Mouse (Mus musculus) thymus, adult 2 months (tissue): ENCODE data around the gene Celsr3. TPM values are rescaled to one million over a fixed set of nuclear protein-coding genes. Genes with fewer than 3 reads are reported as not detected.
A peak's percentile ranks its signal among the peaks of the same experiment; 100 is the strongest.

Source experiments
- DNase-seq: peaks from one replicate; pipeline ENCODE4 v3.0.0; 2021
- H3K27ac ChIP-seq: fragments of 200-500 bp; 2 replicates; pipeline ENCODE4 v1.5.1; 2012; ENCODE audit warnings: low read length, control low read depth; ENCODE audit not compliant: control insufficient read depth, insufficient read depth
- H3K27me3 ChIP-seq: fragments of 200-500 bp; 2 replicates; pipeline ENCODE4 v1.6.1; 2012; ENCODE audit warnings: mild to moderate bottlenecking, low read length, moderate library complexity, mixed read lengths; ENCODE audit not compliant: control insufficient read depth, insufficient read depth
- H3K36me3 ChIP-seq: fragments of 200-500 bp; 2 replicates; pipeline ENCODE4 v1.6.1; 2012; ENCODE audit warnings: mild to moderate bottlenecking, low read length, moderate library complexity; ENCODE audit not compliant: control insufficient read depth, insufficient read depth
- H3K4me1 ChIP-seq: fragments of 200-500 bp; replicated peaks from 2 replicates; pipeline ENCODE4 v1.6.1; 2012; ENCODE audit warnings: low read length; ENCODE audit not compliant: control insufficient read depth, insufficient read depth
- H3K4me3 ChIP-seq: fragments of 200-500 bp; 2 replicates; pipeline ENCODE4 v1.5.1; 2012; ENCODE audit warnings: mild to moderate bottlenecking, low read length, control low read depth, moderate library complexity; ENCODE audit not compliant: control insufficient read depth, insufficient read depth
- CTCF ChIP-seq: fragments of 200-500 bp; IDR thresholded peaks from 2 replicates; pipeline ENCODE4 v1.5.1; 2012; ENCODE audit warnings: mild to moderate bottlenecking, control low read depth, low read length, moderate library complexity, borderline replicate concordance; ENCODE audit not compliant: control insufficient read depth, poor library complexity, insufficient read depth; ENCODE audit errors: extremely low read depth
- POLR2A ChIP-seq: fragments of 200-500 bp; IDR thresholded peaks from 2 replicates; pipeline ENCODE4 v1.6.1; 2012; ENCODE audit warnings: mild to moderate bottlenecking, low read length, control low read depth, moderate library complexity; ENCODE audit not compliant: control insufficient read depth, poor library complexity, insufficient read depth; ENCODE audit errors: extremely low read depth
- WGBS: fragments of 180-500 bp; shearing (Covaris S2); methylation state at CpG from one replicate; pipeline ENCODE4 v1.1.7; 2018; 5-methylcytosine and 5-hydroxymethylcytosine counted together
- polyA plus RNA-seq: library from polyadenylated mRNA; depleted of rRNA; stranded (reverse); fragments of >200 nt; gene quantifications from 2 replicates; pipeline ENCODE4 v1.2.3, GENCODE M21; 2012

Gene Celsr3
- polyA plus RNA-seq, 1 experiment: 0.26 TPM

DNA sequence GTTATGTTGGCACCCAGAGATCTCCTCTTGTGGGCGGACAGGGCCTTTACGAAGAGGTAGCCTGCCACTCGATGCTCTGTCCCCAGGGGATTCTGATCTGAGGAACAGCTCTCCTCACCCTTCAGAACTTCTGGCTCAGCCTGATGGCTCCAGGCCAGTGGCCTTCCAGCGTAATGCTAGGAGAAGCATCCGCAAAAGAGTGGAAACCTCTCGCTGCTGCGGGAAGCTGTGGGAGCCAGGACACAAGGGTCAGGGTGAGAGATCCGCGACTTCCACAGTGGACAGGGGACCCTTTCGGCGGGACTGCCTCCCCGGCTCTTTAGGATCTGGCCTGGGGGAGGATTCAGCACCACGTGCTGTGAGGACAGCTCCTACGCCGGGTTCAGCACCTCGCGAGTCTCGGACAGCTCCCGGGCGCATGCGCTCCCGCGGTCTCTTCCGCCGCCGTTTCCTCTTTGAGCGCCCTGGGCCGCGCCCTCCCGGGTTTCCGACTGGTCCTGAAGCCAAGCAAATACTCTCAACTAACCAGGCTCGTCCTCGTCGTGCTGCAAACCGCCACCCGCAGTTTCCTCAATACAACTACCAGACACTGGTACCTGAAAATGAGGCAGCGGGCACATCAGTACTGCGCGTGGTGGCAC lies 700 bp downstream of the Celsr3 start:
- Histone ChIP-seq H3K4me1 (peaks cover 18% of the 10 kb centered on the region; the same call in 1 of the 2 replicates), H3K36me3 (no peaks in the 10 kb centered on the region), H3K4me3 (peak overlapping the region; percentile 12), H3K27ac (no peak overlapping the region), H3K27me3 (peaks cover 20% of the 10 kb centered on the region)
- TF ChIP-seq CTCF (no peak), POLR2A (no peak)
- WGBS: 3% methylated on average over 39 of the region's 39 CpGs
- DNase-seq: peak; percentile 74

DNA sequence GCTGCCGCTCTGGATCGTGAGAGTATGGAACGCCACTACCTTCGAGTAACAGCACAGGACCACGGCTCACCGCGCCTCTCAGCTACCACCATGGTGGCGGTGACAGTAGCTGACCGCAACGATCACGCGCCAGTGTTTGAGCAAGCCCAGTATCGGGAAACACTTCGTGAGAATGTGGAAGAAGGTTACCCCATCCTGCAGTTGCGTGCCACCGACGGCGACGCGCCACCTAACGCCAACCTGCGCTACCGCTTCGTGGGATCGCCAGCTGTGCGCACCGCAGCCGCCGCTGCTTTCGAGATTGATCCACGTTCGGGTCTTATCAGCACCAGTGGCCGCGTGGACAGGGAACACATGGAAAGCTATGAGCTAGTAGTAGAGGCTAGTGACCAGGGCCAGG lies 1.3 kb downstream of the Celsr3 start:
- Histone ChIP-seq H3K4me3 (peak overlapping the region; percentile 12; the same call in 1 of the 2 replicates), H3K4me1 (peaks cover 23% of the 10 kb centered on the region), H3K27ac (no peak overlapping the region), H3K36me3 (no peaks in the 10 kb centered on the region), H3K27me3 (peaks cover 23% of the 10 kb centered on the region)
- TF ChIP-seq POLR2A (no peak), CTCF (no peak)
- 9% methylated on average over 34 of the region's 34 CpGs for WGBS
- no peak for DNase-seq

DNA sequence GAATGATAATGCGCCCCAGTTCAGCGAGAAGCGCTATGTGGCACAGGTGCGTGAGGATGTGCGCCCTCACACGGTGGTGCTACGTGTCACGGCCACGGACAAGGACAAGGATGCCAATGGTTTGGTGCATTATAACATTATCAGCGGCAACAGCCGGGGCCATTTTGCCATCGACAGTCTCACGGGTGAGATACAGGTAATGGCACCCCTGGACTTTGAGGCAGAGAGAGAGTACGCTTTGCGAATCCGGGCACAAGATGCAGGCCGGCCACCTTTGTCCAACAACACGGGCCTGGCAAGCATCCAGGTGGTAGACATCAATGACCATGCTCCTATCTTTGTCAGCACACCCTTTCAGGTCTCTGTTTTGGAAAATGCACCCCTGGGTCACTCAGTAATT lies 1.8 kb downstream of the Celsr3 start:
- H3K4me3 ChIP-seq: no peak overlapping the region
- H3K27ac ChIP-seq: no peak overlapping the region
- no peak for TF ChIP-seq POLR2A
- no peak for TF ChIP-seq CTCF
- no peaks in the 10 kb centered on the region for H3K36me3 ChIP-seq
- H3K4me1 ChIP-seq: peaks cover 27% of the 10 kb centered on the region
- no peak for DNase-seq
- WGBS: 60% methylated on average over 18 of the region's 18 CpGs
- peaks cover 27% of the 10 kb centered on the region for H3K27me3 ChIP-seq

DNA sequence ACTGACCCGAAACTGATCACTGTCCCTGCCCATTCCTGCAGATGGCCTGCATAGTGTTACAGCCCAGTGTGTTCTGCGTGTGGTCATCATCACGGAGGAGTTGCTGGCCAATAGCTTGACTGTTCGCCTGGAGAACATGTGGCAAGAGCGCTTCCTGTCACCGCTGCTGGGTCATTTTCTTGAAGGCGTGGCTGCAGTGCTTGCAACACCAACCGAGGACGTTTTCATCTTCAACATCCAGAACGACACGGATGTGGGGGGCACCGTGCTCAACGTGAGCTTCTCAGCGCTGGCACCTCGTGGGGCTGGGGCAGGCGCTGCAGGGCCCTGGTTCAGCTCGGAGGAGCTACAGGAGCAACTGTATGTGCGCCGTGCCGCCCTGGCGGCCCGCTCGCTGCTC lies 5.5 kb downstream of the Celsr3 start:
- peak overlapping the region; percentile 26 for H3K4me3 ChIP-seq
- H3K36me3 ChIP-seq: no peaks in the 10 kb centered on the region
- peaks cover 23% of the 10 kb centered on the region for H3K4me1 ChIP-seq
- DNase-seq: no peak
- WGBS: 6% methylated on average over 23 of the region's 23 CpGs
- H3K27me3 ChIP-seq: peaks cover 12% of the 10 kb centered on the region; the same call in 1 of the 2 replicates
- TF ChIP-seq CTCF: no peak
- TF ChIP-seq POLR2A: no peak
- no peak overlapping the region for H3K27ac ChIP-seq

DNA sequence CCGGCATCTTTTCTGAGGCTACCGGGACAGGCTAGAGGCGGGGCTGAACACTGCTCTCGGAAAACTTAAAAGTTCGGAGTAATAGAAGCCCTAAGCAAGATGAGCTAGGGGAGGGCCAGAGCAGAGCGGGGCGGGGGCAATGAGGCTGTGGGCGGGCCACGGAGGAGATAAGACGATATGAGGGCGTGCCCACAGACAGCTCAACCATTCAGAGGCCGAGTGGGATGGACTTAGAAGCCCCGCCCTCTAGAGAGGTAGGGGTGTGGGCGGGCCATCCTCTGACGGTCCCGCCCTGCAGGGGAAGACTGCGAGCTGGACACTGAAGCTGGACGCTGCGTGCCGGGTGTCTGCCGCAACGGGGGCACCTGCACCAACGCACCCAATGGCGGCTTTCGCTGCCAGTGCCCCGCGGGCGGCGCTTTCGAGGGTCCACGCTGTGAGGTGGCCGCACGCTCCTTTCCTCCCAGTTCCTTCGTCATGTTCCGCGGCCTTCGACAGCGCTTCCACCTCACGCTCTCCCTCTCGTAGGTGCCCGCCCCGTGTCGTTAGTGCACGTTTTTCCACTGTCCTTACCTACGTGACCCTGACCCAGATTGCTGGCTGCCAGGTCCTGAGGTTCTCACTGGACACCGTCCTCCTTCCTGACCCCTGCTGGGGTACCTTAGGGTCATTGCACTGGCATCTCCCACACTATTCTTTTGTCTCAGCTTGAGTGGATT lies 6.4 kb downstream of the Celsr3 start:
- peak; percentile 62 for DNase-seq
- H3K4me1 ChIP-seq: peaks cover 18% of the 10 kb centered on the region
- no peak for TF ChIP-seq POLR2A
- no peak for TF ChIP-seq CTCF
- no peaks in the 10 kb centered on the region for H3K36me3 ChIP-seq
- H3K27ac ChIP-seq: no peak overlapping the region
- peaks cover 12% of the 10 kb centered on the region; the same call in 1 of the 2 replicates for H3K27me3 ChIP-seq
- 3% methylated on average over 46 of the region's 46 CpGs for WGBS
- H3K4me3 ChIP-seq: peak overlapping the region; percentile 26

DNA sequence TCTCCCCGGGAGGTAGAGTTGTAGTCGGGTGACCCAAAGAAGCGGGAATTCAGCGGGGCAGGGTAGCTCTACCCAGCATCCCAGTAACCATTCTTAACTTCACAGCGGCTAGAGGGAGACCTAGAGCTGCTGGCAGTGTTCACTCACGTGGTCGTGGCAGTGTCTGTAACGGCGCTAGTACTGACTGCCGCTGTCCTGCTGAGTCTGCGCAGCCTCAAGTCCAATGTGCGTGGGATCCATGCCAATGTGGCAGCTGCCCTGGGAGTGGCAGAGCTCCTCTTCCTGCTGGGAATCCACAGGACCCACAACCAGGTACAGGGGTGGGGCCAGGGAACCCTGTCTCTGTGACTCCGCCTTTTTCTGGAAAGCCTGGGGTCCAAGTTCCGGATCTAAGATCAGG lies 16.9 kb downstream of the Celsr3 start:
- no peaks in the 10 kb centered on the region for H3K27me3 ChIP-seq
- no peak overlapping the region for H3K27ac ChIP-seq
- DNase-seq: no peak
- TF ChIP-seq CTCF (no peak), POLR2A (no peak)
- H3K4me1 ChIP-seq: no peaks in the 10 kb centered on the region
- no peaks in the 10 kb centered on the region for H3K36me3 ChIP-seq
- WGBS: 17% methylated on average over 14 of the region's 14 CpGs
- H3K4me3 ChIP-seq: no peak overlapping the region
